Comparison of ENCODE assay signal across 8 mouse cellular contexts in the genomic region with DNA sequence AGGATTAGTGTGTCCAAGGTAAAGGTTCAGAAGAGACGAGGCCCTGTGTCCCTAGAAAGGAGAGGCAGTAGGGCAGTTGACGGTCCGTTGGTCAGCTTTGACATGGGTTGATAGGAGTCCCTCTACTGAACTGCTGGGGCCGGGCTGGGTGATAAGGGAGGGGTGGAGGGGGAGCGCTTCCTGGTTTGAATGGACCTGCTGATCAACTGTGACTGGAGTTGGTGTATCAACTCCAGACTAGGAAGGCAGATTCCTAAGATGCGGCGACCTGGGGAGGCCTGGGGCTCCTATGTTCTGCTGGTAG.
DNase-seq lines count a peak whose midpoint lies in the region; ATAC-seq and TF ChIP-seq lines count a peak whose summit lies in the region.

No protein-coding gene starts in this region.

- peak overlapping the region; percentile 91 for H3K27ac ChIP-seq in kidney, embryonic 16.5 days (ENCODE audit: low read length)
- peak overlapping the region; percentile 91 for H3K27ac ChIP-seq in embryonic facial prominence, embryonic 12.5 days
- H3K27ac ChIP-seq in intestine, embryonic 16.5 days (ENCODE audit: low read length), result peak overlapping the region; percentile 95
- H3K27ac ChIP-seq in midbrain, postnatal 0 days (ENCODE audit: low read depth, low read length), result peak overlapping the region; percentile 94

- no peak overlapping the region for H3K4me3 ChIP-seq in kidney, embryonic 16.5 days (ENCODE audit: low read length)
- 0 out of 2 replicates have a peak overlapping the region, but pooled peaks have one; percentile 53 for H3K4me3 ChIP-seq in embryonic facial prominence, embryonic 12.5 days
- H3K4me3 ChIP-seq in intestine, embryonic 16.5 days (ENCODE audit: low read length), result no peak overlapping the region
- H3K4me3 ChIP-seq in midbrain, postnatal 0 days (ENCODE audit: low read depth, low read length), result no peak overlapping the region

- DNase-seq in kidney, adult 8-10 months, result no peak
- no peak for DNase-seq in midbrain, postnatal 0 days (ENCODE audit: low spot score)
- DNase-seq in ovary, adult 18-20 months (ENCODE audit: low spot score), result no peak
- DNase-seq in layer of hippocampus, postnatal 36 days, result no peak
- DNase-seq in layer of hippocampus, adult 9-10 months (ENCODE audit: low spot score), result no peak

- H3K27me3 ChIP-seq in kidney, embryonic 16.5 days (ENCODE audit: insufficient read depth, low read length), result no peaks in the 10 kb centered on the region
- H3K27me3 ChIP-seq in embryonic facial prominence, embryonic 12.5 days, result no peaks in the 10 kb centered on the region
- H3K27me3 ChIP-seq in intestine, embryonic 16.5 days (replicated peaks; ENCODE audit: control insufficient read depth, insufficient read depth, low read length), result no peaks in the 10 kb centered on the region
- H3K27me3 ChIP-seq in midbrain, postnatal 0 days (ENCODE audit: insufficient read depth, low read length), result no peaks in the 10 kb centered on the region

- no peaks in the 10 kb centered on the region for H3K36me3 ChIP-seq in kidney, embryonic 16.5 days (ENCODE audit: insufficient read depth, low read length)
- no peaks in the 10 kb centered on the region for H3K36me3 ChIP-seq in embryonic facial prominence, embryonic 12.5 days
- no peaks in the 10 kb centered on the region for H3K36me3 ChIP-seq in intestine, embryonic 16.5 days (ENCODE audit: control insufficient read depth, insufficient read depth, low read length)
- no peaks in the 10 kb centered on the region for H3K36me3 ChIP-seq in midbrain, postnatal 0 days (ENCODE audit: insufficient read depth, low read length)

- no peaks in the 10 kb centered on the region for H3K9me3 ChIP-seq in kidney, embryonic 16.5 days (ENCODE audit: low read length)
- no peaks in the 10 kb centered on the region for H3K9me3 ChIP-seq in embryonic facial prominence, embryonic 12.5 days
- H3K9me3 ChIP-seq in intestine, embryonic 16.5 days (ENCODE audit: control insufficient read depth, low read length), result no peaks in the 10 kb centered on the region
- H3K9me3 ChIP-seq in midbrain, postnatal 0 days (ENCODE audit: low read length), result no peaks in the 10 kb centered on the region

- H3K4me2 ChIP-seq in kidney, embryonic 16.5 days (replicated peaks; ENCODE audit: low read depth, low read length), result peak overlapping the region; percentile 90
- H3K4me2 ChIP-seq in embryonic facial prominence, embryonic 12.5 days (replicated peaks), result peak overlapping the region; percentile 77
- H3K4me2 ChIP-seq in intestine, embryonic 16.5 days (ENCODE audit: low read depth, low read length), result 0 out of 2 replicates have a peak overlapping the region, but pooled peaks have one; percentile 93
- peak overlapping the region; percentile 87; the same call in 1 of the 2 replicates for H3K4me2 ChIP-seq in midbrain, postnatal 0 days (ENCODE audit: low read depth, low read length, poor library complexity, severe bottlenecking)

- WGBS in kidney, embryonic 16.5 days, result 28% methylated on average over 7 of the region's 7 CpGs
- WGBS in embryonic facial prominence, embryonic 12.5 days, result 16% methylated on average over 7 of the region's 7 CpGs
- 37% methylated on average over 7 of the region's 7 CpGs for WGBS in intestine, embryonic 16.5 days
- WGBS in midbrain, postnatal 0 days, result 25% methylated on average over 7 of the region's 7 CpGs

- no peak; the same call in 1 of the 2 replicates for ATAC-seq in kidney, embryonic 16.5 days (ENCODE audit: low FRiP score, low TSS enrichment)
- no peak for ATAC-seq in embryonic facial prominence, embryonic 12.5 days (ENCODE audit: insufficient number of reproducible peaks, insufficient read depth, low FRiP score, low TSS enrichment)
- ATAC-seq in intestine, embryonic 16.5 days, result no peak
- ATAC-seq in midbrain, postnatal 0 days (ENCODE audit: low FRiP score), result no peak

- H3K9ac ChIP-seq in kidney, embryonic 16.5 days (replicated peaks; ENCODE audit: low read length), result peak overlapping the region; percentile 31
- H3K9ac ChIP-seq in embryonic facial prominence, embryonic 12.5 days, result peak overlapping the region; percentile 26
- H3K9ac ChIP-seq in intestine, embryonic 16.5 days (ENCODE audit: low read depth, low read length), result 0 out of 2 replicates have a peak overlapping the region, but pooled peaks have one; percentile 74
- no peak overlapping the region for H3K9ac ChIP-seq in midbrain, postnatal 0 days (replicated peaks; ENCODE audit: low read length, poor library complexity, severe bottlenecking)

- no peak for TF ChIP-seq CTCF in midbrain, postnatal 0 days (IDR thresholded peaks at IDR 0.05)

- H3K4me1 ChIP-seq in kidney, embryonic 16.5 days (ENCODE audit: insufficient read depth, low read length), result peaks cover 80% of the 10 kb centered on the region
- H3K4me1 ChIP-seq in embryonic facial prominence, embryonic 12.5 days, result peaks cover 76% of the 10 kb centered on the region
- peaks cover 80% of the 10 kb centered on the region for H3K4me1 ChIP-seq in intestine, embryonic 16.5 days (ENCODE audit: control insufficient read depth, insufficient read depth, low read length)
- peaks cover 25% of the 10 kb centered on the region for H3K4me1 ChIP-seq in midbrain, postnatal 0 days (ENCODE audit: insufficient read depth, low read length)
